Mouse (Mus musculus) layer of hippocampus, adult 18-20 months (tissue): Measurements from ENCODE around the gene Lrrc17. TPM values are rescaled to one million over a fixed set of nuclear protein-coding genes. Genes with fewer than 3 reads are reported as not detected.

Experiments
- DNase-seq, 2 experiments: peaks; one replicate each; pipeline ENCODE4 v3.0.0; 2022; ENCODE audit warnings: low spot score in 2 of 2
- long read RNA-seq: library from polyadenylated mRNA; stranded (forward); transcript quantifications from one replicate; pipeline ENCODE4 v2.0.0, GENCODE M21; 2021
- total RNA-seq, 2 experiments: library from RNA; stranded (reverse); gene quantifications; 2 replicates each; pipeline ENCODE4 v1.2.3; 2021

The Lrrc17 gene
- under 1 TPM; 0.15 to 0.20 TPM for total RNA-seq
- long read RNA-seq, partial matches to known transcripts = 0 of 1 reads
- long read RNA-seq, other reads (novel, unspliced or antisense) = 1 of 1 reads

DNA sequence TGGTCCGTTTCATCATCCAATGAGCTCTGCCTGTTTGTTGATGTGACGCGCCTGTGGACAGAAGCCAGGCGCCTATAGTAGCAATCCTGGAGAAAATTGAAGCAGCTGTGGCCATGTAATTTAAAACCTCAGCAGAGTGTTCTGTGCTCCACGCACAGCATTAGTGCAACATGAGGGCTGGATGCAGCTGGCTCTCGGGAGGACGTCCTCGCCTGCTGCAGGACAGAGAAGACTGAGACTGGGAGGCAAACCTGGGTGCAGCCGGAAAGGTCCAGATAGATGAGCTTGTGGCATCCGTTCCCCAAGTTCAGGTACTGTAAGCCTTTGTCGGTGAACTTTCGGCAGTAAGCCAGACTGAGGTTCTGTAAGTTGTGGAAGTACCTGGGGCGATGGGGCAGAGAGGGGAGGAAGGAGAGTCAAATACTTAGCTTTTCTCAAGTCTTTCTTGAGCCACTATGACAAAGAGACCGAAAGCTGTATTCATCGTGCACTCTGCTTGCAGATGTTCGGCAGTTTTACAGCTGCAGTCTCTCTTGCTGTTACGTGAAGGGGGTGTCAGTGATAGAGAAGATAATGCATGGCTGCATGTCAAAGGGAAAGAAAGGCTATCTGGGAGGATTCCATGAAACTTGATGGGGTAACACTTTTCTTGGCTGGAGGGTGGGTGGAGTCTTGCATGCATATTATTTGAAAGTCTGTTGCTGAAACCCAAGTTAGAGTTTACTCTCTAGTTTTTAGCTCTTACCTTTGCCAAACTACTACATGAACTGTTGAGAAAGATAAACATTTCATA, at the start of gene Lrrc17:
Lrrc17 (plus strand) TSS at position 151 of the 793 bp plus-strand sequence.
- DNase-seq = no peak

DNA sequence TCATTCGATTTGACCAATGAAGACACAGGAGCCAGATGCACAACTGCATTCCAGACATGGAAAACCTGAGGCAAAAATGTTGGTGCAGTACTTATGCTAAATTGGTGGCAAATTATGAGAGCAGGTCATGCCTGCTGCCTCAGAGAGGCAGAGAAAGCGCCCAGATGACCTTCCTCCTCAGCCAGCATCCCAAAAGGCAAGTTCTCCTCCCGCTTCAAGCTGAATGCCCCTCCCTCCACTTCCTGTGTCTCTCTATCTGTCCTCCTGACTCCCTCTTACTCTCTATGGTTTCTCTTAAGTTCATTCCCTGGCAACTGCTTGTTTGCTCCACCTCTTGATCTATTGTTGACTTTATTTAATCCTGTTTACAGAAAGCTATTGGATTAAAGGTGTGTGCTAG, 48.6 kb upstream of the Lrrc17 start:
- DNase-seq = no peak

DNA sequence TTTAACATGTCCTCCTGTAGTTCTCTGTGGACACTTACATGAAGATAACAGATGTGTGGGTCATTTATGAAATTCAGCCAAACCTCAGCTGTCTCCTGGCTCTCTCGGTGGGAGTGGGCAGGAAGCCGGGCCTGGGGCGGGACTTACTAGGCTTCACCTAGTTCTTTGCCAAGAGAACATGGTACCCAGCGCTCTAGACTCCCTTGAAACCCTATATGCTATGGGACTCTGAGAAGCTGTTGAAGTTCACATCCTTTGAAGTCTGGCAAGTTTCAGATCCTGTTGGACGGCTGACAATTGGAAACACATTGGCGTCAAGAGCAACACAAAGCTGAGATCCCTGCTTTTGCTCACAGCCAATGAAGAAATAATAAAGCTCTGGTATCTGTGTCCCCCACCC, 47.0 kb upstream of the Lrrc17 start:
- DNase-seq = no peak

DNA sequence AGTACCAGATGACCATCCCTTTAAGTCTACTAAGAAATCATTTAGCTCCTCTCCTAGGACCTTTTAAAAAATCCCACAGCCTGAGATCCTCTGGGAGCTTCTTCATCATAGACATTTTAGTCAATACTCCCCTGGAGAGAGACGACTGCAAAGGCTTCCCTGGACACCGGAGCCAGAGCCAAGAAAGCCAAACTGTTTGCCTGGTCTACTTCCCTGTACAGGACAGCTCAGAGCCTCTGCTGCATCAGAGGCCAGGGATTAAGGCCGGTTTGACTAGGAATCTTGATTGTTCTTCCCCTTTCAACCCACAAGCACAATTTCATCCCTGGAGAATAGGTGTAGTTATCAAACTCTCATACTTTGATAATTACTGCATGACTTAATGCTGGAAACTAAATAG, 46.5 kb upstream of the Lrrc17 start:
- DNase-seq = no peak

DNA sequence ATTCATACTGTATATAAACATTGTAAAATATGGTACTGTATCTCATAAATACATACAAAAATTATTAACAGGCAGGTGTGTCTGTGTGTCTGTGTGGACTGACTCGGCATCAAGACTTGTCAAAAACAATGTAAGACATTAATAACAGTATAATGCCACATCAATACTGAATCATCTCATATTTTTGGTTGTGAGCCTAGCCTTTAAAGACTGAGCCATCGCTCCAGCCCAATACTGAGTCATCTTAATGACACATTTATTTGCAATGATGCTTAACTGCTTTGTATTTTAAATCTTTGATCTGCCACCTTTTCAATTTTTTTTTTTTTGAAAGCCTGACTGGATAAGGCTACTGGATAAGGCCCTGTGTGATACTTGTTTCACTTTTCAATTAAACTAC, 44.9 kb upstream of the Lrrc17 start:
- no peak for DNase-seq

DNA sequence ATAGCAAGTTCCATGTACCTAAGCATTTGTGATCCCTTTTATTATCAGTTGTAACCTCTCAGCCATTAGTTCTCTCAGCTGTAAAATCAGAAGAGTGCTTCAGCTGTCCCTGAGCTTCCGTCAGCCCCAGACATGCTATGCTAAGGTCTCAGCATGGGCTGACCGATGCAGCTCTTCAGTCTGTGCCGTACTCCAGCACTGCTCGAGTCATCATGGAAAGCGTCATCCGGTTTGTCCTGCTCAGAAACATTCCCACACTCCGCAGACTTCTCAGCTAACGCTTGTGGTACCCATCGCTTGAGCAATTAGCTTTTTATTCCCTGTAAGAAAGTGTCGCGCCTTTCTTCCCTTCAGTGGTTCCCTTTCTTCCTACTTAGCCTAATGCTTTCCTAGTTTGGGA, 44.4 kb upstream of the Lrrc17 start:
- no peak for DNase-seq

DNA sequence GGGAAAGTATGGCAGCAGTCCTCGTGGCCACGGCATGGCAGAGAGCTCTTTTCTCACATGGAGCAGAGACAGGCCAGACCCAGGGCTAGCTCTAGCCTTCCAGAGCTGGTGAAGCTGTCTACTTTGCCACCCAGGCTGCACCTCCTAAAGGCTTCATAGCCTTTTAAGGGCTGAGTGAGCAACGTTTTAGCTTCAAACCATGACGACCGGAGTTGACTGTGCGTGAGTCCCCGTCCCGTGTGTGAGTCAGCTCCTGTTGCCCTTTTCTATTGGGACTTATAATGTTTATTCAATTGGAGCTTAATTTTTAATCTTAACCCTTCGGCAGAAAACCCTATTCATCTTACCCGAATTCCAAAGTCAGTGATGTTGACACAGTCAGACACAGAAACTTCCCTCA, 43.2 kb upstream of the Lrrc17 start:
- DNase-seq = no peak

DNA sequence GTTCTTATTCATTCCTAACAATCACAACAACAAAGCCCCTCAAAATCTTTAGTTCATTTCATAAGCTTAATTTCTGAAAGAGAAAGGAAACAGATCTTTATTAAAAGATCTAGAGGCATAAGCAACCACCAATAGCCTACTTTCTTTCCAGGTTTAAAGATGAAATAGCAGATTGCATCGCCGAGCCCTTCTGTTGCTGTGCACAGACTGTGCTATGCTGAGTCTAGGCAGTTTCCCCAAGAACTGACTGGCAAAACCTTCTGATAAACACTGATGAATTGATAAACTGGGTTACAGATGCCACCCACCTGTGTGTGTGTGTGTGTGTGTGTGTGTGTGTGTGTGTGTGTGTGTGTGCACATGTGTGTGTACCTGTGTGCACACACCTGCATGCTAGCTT, 42.4 kb upstream of the Lrrc17 start:
- DNase-seq = peak; percentile 20 to 70

DNA sequence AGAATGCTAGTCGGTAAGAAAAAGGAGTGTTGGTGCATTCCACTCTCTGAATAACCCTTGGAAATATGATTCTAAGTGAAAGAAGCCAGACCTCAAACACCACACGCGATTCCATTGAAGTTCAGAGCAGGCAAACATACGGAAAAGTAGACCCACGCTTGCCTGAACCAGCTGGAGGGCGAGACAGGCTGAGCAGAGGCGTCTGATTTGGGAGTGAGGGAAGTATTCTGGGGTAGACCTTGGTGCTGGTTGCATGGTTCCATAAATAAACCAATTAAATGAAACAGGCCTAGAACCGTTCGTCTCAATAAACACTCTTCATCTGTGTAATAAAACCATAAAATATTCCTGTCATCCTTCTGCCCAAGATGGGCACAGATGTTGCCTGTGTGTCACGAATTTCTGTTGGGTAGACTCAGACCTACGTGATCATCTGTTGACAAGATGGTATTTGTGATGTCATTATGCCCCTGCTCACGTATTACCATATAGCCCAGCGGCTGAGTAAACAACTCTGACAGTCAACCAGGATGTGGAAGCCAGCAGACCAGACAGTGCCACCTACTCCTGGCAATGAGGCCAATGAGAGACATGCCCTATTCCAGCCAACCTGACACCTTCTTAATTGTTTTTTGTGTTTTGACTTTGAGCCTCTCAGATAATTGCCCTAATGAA, 40.3 kb upstream of the Lrrc17 start:
- peak; percentile 64 to 85 for DNase-seq

DNA sequence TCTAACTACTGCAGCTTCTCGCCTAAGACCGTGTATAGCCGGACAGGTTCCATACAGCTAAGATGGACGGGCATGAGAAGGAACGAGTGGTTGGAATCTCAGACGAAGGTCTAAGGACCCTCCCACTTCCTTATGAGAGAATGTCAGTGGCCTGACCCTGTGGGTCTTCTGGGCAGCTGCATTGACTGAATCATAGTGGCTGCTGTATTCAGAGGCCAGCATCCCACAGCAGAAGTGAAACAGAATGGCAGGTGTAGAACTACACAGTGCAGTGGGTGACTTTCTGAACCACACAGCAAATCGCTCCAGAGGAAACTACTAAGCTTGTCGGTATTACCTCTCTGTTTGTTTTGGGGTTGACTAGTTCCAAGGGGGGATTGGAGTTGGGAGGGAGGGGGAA, 38.2 kb upstream of the Lrrc17 start:
- DNase-seq = no peak

DNA sequence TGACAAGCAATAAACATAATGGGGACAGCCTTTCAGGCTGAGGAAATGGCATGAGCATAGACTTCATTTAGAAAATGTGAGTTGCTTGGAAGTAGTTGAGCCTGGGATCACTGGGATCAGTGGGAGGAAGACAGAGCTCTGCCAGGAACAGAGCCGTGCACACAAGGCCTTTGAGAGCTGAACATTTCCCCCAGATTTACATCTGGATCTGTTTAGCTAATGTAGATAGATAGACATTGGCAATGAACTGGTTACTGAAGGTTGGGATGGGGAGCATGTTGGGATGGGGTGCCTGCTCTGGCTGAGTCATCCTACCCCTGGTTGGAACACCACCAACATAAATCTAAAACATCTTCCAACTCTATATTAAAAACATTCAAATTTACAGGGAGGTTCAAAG, 36.5 kb upstream of the Lrrc17 start:
- DNase-seq = no peak

DNA sequence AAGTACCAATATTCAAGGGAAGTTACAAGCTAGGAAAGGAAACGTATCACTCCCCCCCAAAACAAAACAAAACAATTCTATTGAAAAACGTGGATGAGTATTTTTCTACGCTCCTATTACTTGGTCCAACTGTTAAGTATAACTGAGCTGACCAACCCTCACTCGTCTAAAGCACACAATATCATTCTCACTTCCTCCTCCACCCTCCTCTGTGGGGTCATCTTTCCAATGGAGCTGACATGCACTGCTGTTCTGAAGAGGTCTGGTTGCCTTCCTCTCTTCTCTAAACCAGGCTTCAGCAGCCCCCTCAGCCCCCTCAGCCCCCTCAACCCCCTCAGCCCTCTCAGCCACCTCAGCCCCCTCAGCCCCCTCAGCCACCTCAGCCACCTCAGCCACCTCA, 33.6 kb upstream of the Lrrc17 start:
- no peak for DNase-seq

DNA sequence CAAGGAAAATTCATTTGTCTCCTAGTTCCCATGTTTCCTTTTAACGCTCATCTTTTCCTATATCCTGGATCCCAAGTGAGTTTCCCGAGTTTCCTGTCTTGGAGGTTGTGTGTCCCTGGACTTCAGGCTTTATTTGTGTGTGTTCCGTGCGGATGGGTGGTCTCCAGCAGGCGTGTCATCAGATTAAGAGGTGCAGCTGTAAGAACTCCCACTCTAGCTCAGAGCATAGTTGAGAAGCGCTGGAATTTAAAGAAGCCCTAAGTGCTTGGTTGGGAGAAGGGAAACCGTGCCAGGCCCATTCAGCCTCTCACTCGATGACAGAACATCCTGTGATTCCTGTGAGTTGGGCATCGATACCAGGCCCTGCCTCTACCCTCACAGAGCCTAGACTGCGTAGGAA, 30.0 kb upstream of the Lrrc17 start:
- DNase-seq = no peak

DNA sequence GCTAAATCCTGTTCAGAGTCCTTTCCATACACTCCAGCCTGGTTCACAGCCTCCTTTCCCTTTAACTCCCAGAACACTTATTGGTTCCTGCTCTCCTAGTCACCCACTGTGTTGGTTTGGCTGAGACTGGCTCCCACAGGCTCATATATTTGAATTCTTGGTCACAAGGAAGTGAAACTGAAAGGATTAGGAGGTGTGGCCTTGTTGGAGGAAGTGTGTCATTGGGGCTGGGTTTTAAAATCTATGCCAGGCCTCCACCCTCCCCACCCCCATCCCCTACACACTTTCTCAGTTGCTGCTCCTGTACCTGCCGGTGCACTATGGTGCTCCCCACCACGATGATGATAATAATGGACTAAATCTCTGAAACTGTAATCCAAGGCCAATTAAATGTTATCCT, 25.8 kb upstream of the Lrrc17 start:
- DNase-seq = no peak

DNA sequence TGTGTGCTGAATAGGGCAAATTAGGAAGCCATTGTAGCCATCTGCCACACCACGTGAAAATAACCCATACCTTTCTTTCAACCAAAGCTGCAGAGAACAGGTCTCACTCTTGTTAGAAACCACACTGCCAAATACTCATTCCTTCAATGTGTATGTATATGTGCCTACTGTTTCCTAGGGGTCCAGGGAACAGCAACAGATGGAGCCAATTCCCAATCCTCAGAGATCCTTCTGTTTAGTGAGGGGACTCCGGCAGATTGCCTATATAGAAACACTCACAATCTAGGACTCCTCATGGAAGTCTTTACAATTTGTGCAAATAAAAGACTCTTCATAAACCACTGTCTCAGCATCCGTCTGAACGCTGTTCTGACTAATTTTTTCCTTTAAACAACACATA, 25.2 kb upstream of the Lrrc17 start:
- DNase-seq = no peak

DNA sequence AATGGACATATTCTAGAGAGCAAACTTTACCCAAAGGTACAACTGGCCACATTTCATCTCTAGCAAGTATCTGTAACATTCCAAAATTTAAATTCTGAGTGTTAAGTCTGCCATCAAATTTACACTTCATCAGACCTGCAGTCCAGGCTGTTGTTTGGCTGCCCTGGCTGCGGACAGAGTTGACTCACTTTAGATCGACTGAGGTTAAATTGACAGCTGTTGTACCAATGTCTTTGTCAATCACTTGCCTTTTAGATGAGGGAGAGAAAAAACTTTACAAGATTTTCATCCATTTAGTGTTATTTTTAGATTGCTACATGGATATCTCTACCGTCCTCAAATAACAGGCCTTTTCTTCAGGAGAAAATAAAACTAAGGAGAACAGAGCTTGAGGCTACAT, 24.2 kb upstream of the Lrrc17 start:
- DNase-seq = no peak

DNA sequence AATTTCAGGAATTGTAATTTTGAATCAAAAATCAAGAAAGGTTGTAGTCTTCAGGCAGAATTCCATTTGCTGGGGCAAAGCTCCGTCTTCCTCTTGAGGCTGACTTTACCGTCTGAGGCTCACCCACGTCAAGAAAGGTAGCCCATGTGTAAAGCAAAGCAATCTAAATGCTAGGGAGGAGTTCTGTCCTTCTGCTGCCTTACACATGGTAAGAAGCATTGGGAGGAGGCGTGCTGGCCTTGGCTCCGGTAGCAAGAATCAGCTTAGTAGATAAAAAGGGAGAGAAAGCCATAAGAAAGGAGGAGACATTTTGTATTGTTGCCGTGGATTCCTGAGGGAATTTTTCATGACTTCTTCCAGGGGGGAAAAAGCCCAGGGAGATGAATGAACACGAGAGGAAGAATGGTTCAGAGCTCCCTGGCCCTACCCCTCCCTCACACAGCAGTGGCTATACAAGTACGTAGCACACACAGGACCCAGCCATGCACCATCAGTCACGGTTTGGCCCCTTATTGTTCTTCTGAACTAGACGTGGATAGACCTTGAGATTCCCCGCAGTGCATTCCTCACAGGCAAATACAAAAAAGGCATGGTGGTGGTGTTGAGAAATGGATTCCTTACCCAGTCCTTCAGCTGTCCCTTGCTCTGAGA, 16.4 kb upstream of the Lrrc17 start:
- DNase-seq = no peak

DNA sequence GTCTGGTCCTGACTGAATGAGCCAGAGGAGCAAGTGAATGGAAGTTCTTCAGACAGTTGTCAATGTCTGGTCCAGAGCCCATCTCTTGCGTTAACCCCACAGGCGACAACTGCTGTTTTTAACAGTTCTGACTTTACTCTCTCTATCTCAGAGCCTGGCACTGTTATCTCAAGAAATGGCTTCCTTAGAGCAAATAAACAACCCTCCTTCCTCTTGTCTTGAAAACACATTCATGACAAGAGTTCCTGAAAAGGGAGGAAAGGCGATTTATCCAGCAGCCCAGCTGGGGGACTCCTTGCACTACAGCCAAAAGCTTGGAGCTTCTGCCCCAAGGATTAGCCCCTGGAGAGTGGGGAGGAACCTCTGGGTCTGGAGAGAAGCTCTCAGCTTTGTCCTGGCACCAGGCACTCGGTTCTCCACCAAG, 15.9 kb upstream of the Lrrc17 start:
- DNase-seq = no peak

DNA sequence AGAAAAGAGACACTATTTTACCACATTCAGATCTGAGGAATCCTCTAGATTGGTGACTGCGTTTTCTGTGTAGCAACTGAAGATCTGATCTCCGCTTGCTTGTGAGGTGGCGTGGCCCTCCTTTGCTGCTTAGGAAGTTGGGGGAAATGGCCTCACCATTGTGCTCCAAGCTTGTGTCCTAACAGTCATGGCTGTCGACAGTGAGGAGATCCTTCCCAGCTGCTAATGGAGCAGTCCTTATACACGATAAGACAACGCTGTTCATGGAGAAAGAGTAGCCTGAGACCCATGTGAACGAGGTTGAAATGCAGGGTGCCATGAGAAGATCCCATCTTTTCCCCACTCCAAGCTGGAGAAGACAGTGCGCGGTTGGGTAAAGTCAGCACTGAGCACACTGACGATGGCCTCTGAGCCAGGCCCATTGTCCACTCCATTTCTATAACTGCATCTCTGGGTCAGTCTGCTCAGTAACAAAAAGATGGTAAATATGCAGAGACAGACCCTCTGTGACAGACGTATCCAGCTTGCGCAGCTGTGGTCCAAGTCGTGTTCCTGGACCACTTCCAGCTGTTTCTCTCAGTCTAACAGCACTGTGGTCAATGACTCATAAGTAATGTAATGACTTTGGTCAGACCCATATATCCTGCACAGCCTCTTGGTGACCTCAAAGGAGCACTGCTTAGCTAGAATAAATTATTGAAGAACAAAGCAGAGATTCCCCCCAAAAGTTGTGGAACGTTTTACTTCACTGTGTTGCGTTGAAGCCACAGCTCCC, 15.1 kb upstream of the Lrrc17 start:
- DNase-seq = no peak

DNA sequence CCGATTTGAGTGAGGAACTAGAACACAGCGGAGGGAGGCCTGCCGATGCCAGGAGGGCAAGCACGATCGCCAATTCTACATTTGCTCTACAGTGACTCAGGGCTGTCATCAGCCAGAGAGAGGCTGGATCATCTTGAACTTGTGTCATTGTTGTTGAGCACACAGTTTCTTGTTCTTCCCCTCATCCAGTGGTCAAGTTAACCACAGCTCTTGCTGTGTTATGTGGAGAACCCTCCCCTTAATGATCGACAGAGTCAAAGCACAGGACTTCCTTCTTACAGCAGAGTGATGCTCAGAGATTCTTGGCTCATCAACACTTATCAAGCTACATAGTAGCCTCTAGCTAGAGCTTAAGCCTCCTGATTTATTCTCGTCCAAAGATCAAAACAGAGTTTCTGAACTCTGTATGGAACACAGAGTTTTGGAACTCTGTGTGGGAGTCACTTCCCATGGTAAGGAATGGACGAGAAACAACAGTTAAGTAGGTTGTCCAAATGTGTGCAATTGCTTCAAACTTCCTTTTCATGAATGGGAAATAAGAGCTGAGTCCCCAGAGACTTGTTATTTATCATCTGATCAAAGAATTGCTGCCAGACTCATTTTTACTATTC, 14.1 kb upstream of the Lrrc17 start:
- no peak for DNase-seq

DNA sequence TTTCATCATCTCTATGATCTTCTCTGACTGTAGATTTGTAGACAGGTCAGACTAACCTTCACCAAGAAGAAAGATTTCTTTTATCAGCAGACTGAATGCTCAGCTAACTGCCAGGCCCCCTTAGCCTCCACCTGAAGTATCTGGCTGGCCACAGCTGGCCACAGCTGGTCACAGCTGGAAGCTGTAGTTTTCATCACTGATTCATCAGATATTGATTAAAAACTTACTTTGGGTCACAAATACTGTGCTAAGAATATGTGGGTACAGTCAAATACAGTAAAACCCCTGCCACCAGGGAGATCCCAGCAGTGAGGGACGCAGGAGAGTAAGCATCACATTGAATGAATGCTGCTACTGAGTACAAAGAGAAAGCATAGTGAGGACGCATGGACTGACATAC, 11.2 kb upstream of the Lrrc17 start:
- no peak for DNase-seq
